Mouse (Mus musculus): ENCODE measurements around the gene Hsf2.
"Not testable (repeated sequence)": the region's sequence is repeated elsewhere in the genome, so short reads cannot be mapped to it uniquely, and the experiment has no call there.

The Hsf2 gene

DNA sequence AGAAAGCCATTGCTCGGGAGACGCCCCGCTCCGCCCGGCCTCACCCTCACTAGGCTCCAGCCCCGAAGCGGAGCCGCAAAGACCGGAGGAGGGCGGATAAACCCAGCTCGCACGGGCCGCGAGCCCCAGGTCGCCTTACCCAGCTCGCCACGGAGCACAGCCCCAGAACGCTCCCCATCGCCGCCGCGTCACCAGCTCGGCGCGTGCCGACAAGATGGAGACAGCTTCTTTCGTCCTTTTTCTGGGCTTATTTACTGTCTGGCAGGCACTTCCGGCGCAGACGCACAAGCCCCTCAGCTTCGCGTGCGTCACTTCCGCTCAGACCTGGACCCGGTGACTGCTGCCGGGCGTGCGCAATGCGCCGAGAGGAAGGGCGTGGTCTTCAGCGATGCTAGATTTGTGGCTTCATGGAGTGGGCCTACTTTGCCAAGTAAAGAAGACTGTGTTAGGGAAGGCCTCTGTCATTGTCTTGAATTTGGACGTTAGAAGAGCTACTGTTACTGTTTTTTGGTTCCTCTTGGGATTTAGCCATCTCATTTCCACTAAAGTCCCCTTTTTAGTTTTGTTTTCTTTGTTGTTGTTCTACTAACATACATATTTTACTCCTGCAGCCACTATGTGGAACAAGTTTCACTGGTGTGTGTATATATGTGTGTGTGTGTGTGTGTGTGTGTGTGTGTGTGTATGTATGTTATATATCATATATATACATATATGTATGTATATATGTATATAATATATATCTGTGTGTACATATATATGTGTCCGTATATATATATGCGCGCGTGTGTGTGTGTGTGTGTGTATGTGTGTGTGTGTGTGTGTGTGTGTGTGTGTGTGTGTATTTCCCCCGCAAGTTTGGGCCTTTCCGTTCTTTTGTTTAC lies 46.3 kb downstream of the Hsf2 start, which contains the start of gene Serinc1:
TSS of gene Serinc1 (minus strand) at position 313 of the 884 bp plus-strand sequence.
- in situ Hi-C loops (cut with MboI): no loop called here

DNA sequence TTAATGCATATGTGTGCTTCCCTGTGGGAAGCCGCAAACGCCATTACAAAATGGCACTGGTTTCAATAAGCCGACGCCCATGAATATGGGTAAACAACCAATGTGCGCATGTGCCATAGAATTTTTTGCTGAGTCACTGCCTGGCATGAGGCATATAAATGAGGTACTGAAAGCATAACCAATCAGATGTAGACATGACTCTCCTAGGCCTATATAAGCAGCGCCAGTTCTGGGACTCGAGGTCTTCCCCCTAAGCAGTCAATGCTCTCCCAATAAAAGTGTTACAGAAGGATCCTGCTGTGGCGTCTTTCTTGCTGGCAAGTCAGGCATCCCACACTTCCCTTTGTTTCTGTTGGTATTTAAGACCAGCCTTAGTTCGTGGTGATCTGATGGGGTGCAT lies 57.7 kb downstream of the Hsf2 start:
- in situ Hi-C loops (cut with MboI): not testable (repeated sequence)

DNA sequence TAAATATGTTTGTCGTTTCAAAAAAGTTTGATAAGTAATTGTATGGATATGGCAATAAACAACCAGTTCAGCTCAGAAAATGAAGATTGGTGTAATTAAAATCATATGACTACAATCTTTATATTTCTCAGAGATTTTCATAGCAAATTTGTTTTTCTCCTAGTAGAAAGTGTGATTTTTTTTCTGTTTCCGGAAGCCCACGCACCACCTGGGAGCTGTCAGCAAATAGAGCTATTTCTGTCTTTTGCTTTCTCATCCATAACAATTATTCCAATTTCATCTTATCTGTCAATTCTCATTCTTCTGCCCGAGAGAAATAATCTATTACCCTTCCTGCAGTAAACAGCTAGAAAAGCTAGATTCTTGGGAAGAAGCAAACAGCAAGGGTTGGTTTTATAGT lies 63.4 kb downstream of the Hsf2 start:
- in situ Hi-C loops (cut with MboI): no loop called here

DNA sequence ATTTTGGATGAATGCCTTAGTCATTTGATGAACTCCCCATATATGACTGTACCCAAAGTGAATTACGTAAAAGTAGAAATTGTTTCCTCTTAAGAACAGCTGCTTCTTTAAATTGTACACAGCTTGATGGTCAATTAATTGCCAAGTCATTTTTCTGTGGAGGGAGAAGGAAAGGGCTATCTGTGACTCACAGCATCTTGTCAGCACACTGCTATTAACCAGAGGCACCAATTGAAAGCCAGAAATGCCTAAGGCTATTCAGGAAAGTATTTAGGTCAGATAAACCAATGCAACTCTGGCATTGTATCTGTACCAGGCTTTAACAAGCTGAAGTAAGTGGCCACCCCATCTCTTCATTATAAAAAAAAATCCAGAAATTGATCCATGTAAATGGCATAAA lies 67.5 kb downstream of the Hsf2 start:
- in situ Hi-C loops (cut with MboI): no loop called here

DNA sequence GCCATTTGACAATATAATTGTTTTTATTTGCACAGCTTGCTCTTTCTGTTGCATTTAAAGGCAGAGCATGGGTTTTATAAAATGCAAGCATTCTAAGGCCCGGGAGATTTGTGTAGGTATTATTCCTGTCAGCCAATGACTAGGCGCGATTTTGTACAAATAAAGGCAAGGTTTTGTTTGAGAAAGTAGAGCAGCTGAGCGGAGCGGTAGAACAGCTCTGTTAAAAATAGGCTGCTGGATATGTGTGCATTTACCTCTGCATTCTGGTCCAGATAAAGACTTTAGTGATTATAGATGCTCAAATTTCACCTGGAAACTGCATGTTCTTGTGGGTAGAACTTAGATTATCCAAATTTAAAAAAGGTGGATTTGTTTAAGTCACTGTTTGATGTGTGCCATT lies 71.4 kb downstream of the Hsf2 start:
- in situ Hi-C loops (cut with MboI): no loop called here

Measured in mature B cell (primary cell).